Mouse (Mus musculus) limb, embryonic 11.5 days (tissue): Measurements from ENCODE around the gene Plekhg1. TPM values are rescaled to one million over a fixed set of nuclear protein-coding genes. Genes with fewer than 3 reads are reported as not detected.

ENCODE experiments used
- ATAC-seq: fragments of 200-750 bp; cut with Nextera tagmentation; 2 replicates; pipeline ENCODE4 v1.8.0; 2017; ENCODE audit warnings: low read depth; ENCODE audit not compliant: insufficient number of reproducible peaks, low FRiP score, low TSS enrichment
- DNase-seq: peaks from one replicate; pipeline ENCODE4 v3.0.0-alpha.2; 2015; ENCODE audit warnings: low spot score
- H3K27ac ChIP-seq: fragments of 300-500 bp; sonication (generic); replicated peaks from 2 replicates; pipeline ENCODE4 v1.5.1; 2014; ENCODE audit warnings: low read depth, mild to moderate bottlenecking, low read length
- H3K27me3 ChIP-seq: fragments of 300-500 bp; sonication (generic); 2 replicates; pipeline ENCODE4 v1.6.1; 2014; ENCODE audit warnings: mild to moderate bottlenecking, low read length, mixed read lengths; ENCODE audit not compliant: control insufficient read depth, insufficient read depth
- H3K36me3 ChIP-seq: fragments of 300-500 bp; sonication (generic); 2 replicates; pipeline ENCODE4 v1.6.1; 2014; ENCODE audit warnings: mild to moderate bottlenecking, low read length, moderate library complexity, mixed read lengths; ENCODE audit not compliant: control insufficient read depth, insufficient read depth
- H3K4me1 ChIP-seq: fragments of 300-500 bp; sonication (generic); 2 replicates; pipeline ENCODE4 v1.6.1; 2014; ENCODE audit warnings: low read length, mixed read lengths; ENCODE audit not compliant: control insufficient read depth, insufficient read depth
- H3K4me2 ChIP-seq: fragments of 300-500 bp; sonication (generic); 2 replicates; pipeline ENCODE4 v1.6.1; 2014; ENCODE audit warnings: low read depth, mild to moderate bottlenecking, moderate library complexity; ENCODE audit not compliant: severe bottlenecking
- H3K4me3 ChIP-seq: fragments of 300-500 bp; sonication (generic); 2 replicates; pipeline ENCODE4 v1.5.1; 2014; ENCODE audit warnings: low read depth, low read length
- H3K9ac ChIP-seq: fragments of 300-500 bp; sonication (generic); 2 replicates; pipeline ENCODE4 v1.6.1; 2014; ENCODE audit warnings: mild to moderate bottlenecking, low read length
- H3K9me3 ChIP-seq: fragments of 300-500 bp; sonication (generic); 2 replicates; pipeline ENCODE4 v1.6.1; 2016; ENCODE audit warnings: low read length; ENCODE audit not compliant: control insufficient read depth
- whole genome bisulfite sequencing: fragments of 180-500 bp; shearing (Covaris S2); extraction: QIAGEN DNeasy Blood & Tissue Kit; methylation state at CpG from one replicate; pipeline ENCODE4 v1.1.7; 2014; 5-methylcytosine and 5-hydroxymethylcytosine counted together
- polyA plus RNA-seq: library from polyadenylated mRNA; unstranded; fragments of >200 nt; fragmentation: Nextera tagmentation; extraction: Ambion mirVana; gene quantifications from 2 replicates; pipeline ENCODE4 v1.2.1, GENCODE M21; 2014

Gene Plekhg1
- polyA plus RNA-seq, 1 experiment from 2014 or later: 10.2 TPM

DNA sequence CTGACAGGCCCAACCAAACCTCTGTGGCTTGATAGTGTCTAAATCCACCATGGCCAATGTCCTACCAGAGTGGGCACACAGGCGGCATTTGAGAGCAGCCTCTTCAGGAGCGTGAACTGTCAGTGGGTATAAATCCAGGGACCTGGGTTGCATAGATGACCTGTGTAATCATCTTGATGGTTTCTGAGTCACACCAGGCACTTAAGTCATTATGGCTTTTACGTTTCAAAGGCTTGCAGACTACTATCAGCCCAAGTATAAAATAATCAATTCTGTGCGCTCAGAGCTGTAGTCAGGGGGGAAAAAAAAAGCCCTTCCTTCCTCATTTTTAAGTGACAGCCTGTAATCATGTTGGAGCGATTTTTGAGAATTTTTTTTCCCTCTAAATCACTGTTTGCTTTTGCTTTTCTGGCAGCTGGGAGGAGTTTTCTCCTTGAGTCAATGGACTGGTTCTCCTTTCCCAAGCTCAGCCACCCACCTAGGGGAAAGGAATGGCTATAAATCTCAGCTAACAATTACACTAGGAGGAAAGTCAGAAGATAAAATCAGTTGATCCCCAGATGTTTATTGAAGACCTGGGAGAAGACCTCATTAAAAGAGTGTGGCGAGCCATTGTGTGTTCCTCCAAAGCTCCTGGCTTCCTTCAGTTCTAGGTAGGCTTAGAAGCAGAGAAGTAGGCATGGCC lies 99.7 kb downstream of the Plekhg1 start:
- H3K4me2 ChIP-seq: no peak overlapping the region
- WGBS: 25% methylated on average over 6 of the region's 6 CpGs
- no peak overlapping the region for H3K9ac ChIP-seq
- H3K36me3 ChIP-seq: no peaks in the 10 kb centered on the region
- no peaks in the 10 kb centered on the region for H3K27me3 ChIP-seq
- ATAC-seq (no peak), DNase-seq (no peak)
- no peaks in the 10 kb centered on the region; the same call in 1 of the 2 replicates for H3K9me3 ChIP-seq
- no peak overlapping the region for H3K27ac ChIP-seq
- H3K4me1 ChIP-seq: no peaks in the 10 kb centered on the region
- H3K4me3 ChIP-seq: no peak overlapping the region

DNA sequence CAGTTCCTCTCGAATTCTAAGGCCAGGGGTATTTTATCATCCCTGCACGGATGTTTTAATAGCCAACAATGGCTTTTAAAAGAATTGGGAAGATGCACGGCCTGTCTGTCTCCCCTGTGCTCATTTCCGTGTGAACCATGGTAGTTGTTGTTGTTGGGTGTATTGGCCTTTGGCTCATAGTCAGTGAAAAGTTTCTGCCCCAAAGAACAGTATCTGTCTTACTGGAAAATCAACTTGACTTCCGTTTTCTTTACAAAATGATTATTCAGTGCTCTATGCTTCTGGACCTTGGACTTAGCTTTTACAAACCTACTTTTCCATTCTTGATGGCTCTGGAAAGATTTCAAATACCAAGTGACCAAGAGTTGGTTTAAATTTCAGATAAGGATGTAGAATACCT lies 104.3 kb downstream of the Plekhg1 start:
- Histone ChIP-seq H3K9me3 (no peaks in the 10 kb centered on the region; the same call in 1 of the 2 replicates), H3K36me3 (no peaks in the 10 kb centered on the region), H3K4me3 (no peak overlapping the region), H3K4me1 (no peaks in the 10 kb centered on the region), H3K27ac (no peak overlapping the region), H3K9ac (no peak overlapping the region), H3K27me3 (no peaks in the 10 kb centered on the region), H3K4me2 (no peak overlapping the region)
- no peak for ATAC-seq
- 81% methylated on average over 5 of the region's 5 CpGs for WGBS
- no peak for DNase-seq

DNA sequence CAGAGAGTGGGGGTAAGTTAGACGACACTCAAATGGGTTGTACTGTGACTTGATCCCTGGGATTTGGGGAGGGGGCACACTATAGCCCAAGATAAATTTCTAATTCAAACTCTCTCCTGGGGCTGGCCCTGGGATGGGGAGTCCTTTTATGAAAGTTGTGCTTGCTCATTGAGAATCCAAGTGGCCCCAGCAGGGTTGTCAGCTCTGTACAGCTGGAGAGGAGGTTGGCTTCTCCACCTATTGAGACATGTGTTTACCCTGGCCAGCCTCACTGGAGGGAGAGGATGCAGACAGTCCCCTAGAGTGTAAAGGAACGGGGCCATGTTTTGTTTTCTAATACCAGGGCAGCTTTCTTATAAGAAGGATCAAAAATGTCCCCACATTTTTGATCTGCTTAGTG lies 106.9 kb downstream of the Plekhg1 start:
- Histone ChIP-seq H3K27ac (no peak overlapping the region), H3K9me3 (no peaks in the 10 kb centered on the region; the same call in 1 of the 2 replicates), H3K4me1 (no peaks in the 10 kb centered on the region), H3K36me3 (no peaks in the 10 kb centered on the region), H3K9ac (no peak overlapping the region), H3K4me2 (no peak overlapping the region), H3K27me3 (no peaks in the 10 kb centered on the region), H3K4me3 (no peak overlapping the region)
- no peak for ATAC-seq
- no peak for DNase-seq
- 60% methylated on average over 2 of the region's 2 CpGs for WGBS

DNA sequence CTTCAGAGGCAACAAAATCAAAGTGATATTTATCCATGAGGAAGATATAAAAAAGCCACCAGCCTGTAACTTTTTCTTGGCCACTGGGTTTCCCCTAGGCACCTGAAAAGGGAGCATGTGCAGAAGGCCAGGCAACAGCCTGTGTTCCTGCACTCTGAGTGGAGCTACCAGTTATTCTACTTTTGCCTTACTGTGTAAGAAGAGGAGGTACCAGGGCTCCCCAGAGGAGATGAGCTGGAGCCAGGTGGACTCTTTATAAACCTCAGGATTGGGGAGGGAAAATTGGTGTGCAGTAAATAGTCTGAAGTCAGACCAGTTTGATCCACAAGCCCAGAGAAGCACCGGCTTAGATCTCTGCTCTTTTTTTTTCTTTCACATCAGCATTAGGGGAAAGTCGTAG lies 111.3 kb downstream of the Plekhg1 start:
- no peaks in the 10 kb centered on the region for H3K27me3 ChIP-seq
- no peak for DNase-seq
- no peaks in the 10 kb centered on the region for H3K36me3 ChIP-seq
- WGBS: 6% methylated on average over 2 of the region's 2 CpGs
- H3K9ac ChIP-seq: no peak overlapping the region
- H3K27ac ChIP-seq: no peak overlapping the region
- H3K4me3 ChIP-seq: no peak overlapping the region
- H3K9me3 ChIP-seq: no peaks in the 10 kb centered on the region; the same call in 1 of the 2 replicates
- H3K4me2 ChIP-seq: no peak overlapping the region
- H3K4me1 ChIP-seq: no peaks in the 10 kb centered on the region
- ATAC-seq: no peak

DNA sequence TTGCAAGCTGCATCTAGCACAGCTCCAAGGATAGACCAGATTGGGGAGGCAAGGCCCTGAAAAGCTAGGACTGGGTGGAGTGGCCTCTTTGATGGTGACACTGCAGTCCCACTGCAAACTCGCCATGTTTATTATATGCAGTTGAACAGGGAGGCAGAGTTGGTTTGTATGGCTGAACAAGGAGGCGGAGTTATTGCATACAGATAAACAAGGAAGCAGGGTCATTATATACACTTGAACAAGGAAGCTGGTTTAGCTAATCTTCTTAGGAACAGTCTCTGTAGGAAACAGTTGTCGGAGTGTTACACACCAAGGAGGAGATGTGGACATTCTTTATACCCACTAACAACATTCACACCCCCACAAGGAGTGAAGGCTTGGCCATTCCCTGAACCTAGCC lies 112.6 kb downstream of the Plekhg1 start:
- Histone ChIP-seq H3K4me1 (no peaks in the 10 kb centered on the region), H3K36me3 (no peaks in the 10 kb centered on the region), H3K27me3 (no peaks in the 10 kb centered on the region), H3K4me2 (no peak overlapping the region), H3K4me3 (no peak overlapping the region), H3K9me3 (no peaks in the 10 kb centered on the region; the same call in 1 of the 2 replicates), H3K9ac (no peak overlapping the region), H3K27ac (no peak overlapping the region)
- DNase-seq (peak; percentile 13), ATAC-seq (no peak)
- 84% methylated on average over 3 of the region's 3 CpGs for WGBS

DNA sequence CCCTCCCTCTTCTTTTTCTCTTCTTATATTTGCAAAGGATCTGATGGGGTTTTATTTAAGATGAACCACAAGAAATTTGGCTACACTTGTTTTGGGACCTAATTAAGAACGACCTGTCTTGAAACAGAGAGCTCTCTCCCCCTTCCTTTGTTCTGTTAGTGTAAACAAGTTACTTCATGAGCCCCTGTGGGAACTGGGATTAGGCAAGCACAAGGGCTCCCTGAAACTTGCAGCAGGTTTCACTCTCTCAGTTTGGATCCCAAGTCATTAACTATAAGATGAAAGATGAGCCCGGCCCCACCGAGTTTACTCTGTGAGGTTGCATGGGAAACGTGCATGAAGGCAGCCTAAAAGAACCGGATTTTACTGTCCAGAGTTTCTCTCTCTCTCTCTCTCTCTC lies 117.7 kb downstream of the Plekhg1 start:
- H3K9ac ChIP-seq: no peak overlapping the region
- WGBS: 22% methylated on average over 5 of the region's 5 CpGs
- ATAC-seq: no peak
- H3K27me3 ChIP-seq: no peaks in the 10 kb centered on the region
- H3K4me3 ChIP-seq: no peak overlapping the region
- no peak overlapping the region for H3K4me2 ChIP-seq
- H3K9me3 ChIP-seq: no peaks in the 10 kb centered on the region; the same call in 1 of the 2 replicates
- DNase-seq: no peak
- H3K36me3 ChIP-seq: no peaks in the 10 kb centered on the region
- H3K4me1 ChIP-seq: 0 out of 2 replicates have a peak, but pooled peaks cover 4% of the 10 kb centered on the region
- H3K27ac ChIP-seq: no peak overlapping the region

DNA sequence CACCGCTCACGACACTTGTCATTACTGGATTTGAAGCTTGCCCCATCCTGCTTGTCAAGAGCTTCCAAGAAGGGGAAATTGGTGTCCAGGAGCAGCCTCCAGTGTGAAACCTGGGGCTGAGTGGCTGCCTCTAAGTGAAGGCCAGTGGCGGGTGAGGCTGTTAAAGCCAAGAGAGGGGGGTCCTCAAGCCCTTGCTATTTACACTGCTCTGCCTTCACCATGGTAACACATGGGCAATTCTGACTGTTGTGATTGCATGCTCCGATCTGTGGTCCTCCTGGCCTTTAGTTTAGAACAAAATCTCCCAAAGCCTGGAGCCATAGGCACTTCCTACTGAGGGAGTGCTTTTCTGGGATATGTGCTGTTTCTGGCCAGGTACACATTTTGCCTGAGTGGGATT lies 118.3 kb downstream of the Plekhg1 start:
- Histone ChIP-seq H3K27ac (no peak overlapping the region), H3K27me3 (no peaks in the 10 kb centered on the region), H3K4me1 (0 out of 2 replicates have a peak, but pooled peaks cover 4% of the 10 kb centered on the region), H3K36me3 (no peaks in the 10 kb centered on the region), H3K4me2 (no peak overlapping the region), H3K9me3 (no peaks in the 10 kb centered on the region), H3K4me3 (no peak overlapping the region), H3K9ac (no peak overlapping the region)
- DNase-seq (no peak), ATAC-seq (no peak)
- WGBS: 44% methylated on average over 4 of the region's 4 CpGs

DNA sequence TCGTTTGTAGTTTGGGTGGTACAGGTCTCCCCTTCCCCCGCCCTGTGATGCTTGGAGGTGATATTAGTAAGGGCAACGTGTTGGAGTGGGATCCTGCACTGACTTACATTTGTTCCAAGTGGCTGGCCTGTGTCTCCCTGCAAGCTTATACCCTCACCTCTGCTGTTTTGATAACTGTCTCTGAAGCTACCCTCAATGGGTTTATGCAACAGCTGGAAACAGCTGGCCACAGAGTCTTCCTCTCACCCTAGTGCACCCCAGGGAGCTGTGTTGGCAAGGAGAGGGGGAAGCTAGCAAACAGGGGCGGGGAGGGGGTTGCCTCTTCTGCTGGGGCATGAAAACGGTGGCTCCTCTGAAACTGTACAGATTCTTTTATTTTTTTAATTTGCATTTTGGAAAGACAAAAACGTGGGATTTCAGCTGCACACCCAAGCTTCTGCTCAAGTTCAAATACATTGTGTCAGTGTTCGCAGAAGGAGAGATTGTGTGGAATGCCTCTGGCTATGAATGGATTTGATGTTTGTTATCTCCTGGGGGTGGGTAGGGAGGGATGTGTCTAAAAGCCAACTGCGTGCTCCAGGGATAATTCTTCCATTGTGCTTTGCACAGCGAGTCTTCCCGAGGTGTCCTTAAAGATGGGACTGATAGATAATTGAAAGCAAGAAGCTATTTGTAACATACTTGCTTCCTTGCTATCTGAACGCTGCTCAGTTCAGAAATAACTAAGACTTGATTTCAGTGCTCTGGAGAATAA lies 119.0 kb downstream of the Plekhg1 start:
- H3K36me3 ChIP-seq: no peaks in the 10 kb centered on the region
- ATAC-seq: no peak
- 64% methylated on average over 11 of the region's 11 CpGs for WGBS

More for the DNA sequence above, 119.0 kb downstream of the Plekhg1 start:
- H3K9ac ChIP-seq: no peak overlapping the region
- H3K4me1 ChIP-seq: peaks cover 8% of the 10 kb centered on the region; the same call in 1 of the 2 replicates
- no peak overlapping the region for H3K4me3 ChIP-seq
- H3K27ac ChIP-seq: no peak overlapping the region
- no peaks in the 10 kb centered on the region for H3K27me3 ChIP-seq
- no peak for DNase-seq
- no peaks in the 10 kb centered on the region for H3K9me3 ChIP-seq
- no peak overlapping the region for H3K4me2 ChIP-seq
